Mouse (Mus musculus): Measurements from ENCODE around the gene Spz1. TPM values are rescaled to one million over a fixed set of nuclear protein-coding genes. Genes with fewer than 3 reads are reported as not detected.

Gene Spz1
- polyA plus RNA-seq, 1 experiment from 2014 or later = not detected

Other genes starting within 250 kb of the Spz1 start
- 8.5 and 8.6 TPM in 2 replicates for gene Dhfr, start 221.4 kb downstream of the Spz1 start, polyA plus RNA-seq (2015; fragmentation: Nextera tagmentation; extraction: Ambion mirVana)
- 26.7 and 27.3 TPM in 2 replicates for gene Msh3, start 221.2 kb downstream of the Spz1 start, polyA plus RNA-seq (2015; fragmentation: Nextera tagmentation; extraction: Ambion mirVana)
- 0.99 and 1.4 TPM in 2 replicates for gene Ankrd34b, start 150.3 kb downstream of the Spz1 start, polyA plus RNA-seq (2015; fragmentation: Nextera tagmentation; extraction: Ambion mirVana)
- gene Fam151b, start 92.2 kb downstream of the Spz1 start, polyA plus RNA-seq (2015; fragmentation: Nextera tagmentation; extraction: Ambion mirVana) = 0.17 and 0.22 TPM in 2 replicates
- 11.3 and 12.3 TPM in 2 replicates for gene Zfyve16, start 45.3 kb downstream of the Spz1 start, polyA plus RNA-seq (2015; fragmentation: Nextera tagmentation; extraction: Ambion mirVana)
- gene Serinc5, start 34.9 kb upstream of the Spz1 start, polyA plus RNA-seq (2015; fragmentation: Nextera tagmentation; extraction: Ambion mirVana) = 12.5 and 14.1 TPM in 2 replicates
- 2.8 TPM in 2 replicates for gene Thbs4, start 218.6 kb upstream of the Spz1 start, polyA plus RNA-seq (2015; fragmentation: Nextera tagmentation; extraction: Ambion mirVana)